9 mouse cellular contexts compared by ENCODE assay signal in genomic region chr15:66353825-66354452, GRCm38 (mm10).
DNase-seq lines count a peak whose midpoint lies in the region; ATAC-seq and TF ChIP-seq lines count a peak whose summit lies in the region.
"Had no signal": no experiment of that assay in that cellular context is flagged by ENCODE, and none has a peak within 500 bp of the region (broad histone marks: within the 10 kb centered on the region; RNA-seq: fewer than 3 reads in every experiment).

No protein-coding gene starts in this region.

- DNase-seq in adrenal gland, adult (ENCODE audit: inconsistent age in 2 of 2, low spot score in 1 of 2), result peak; percentile 24 to 70
- no peak for DNase-seq in adrenal gland, postnatal 4 days (ENCODE audit: low spot score in 2 of 2)
- DNase-seq in neural tube, embryonic 10.5 days (ENCODE audit: extremely low spot score, low spot score), result no peak
- DNase-seq in left cerebral cortex, postnatal 25 days (ENCODE audit: low spot score in 2 of 2), result peak; percentile 82 to 97
- no peak for DNase-seq in embryo, embryonic 10 days (ENCODE audit: low spot score)
- no peak for DNase-seq in thymus, adult 2 months

- ATAC-seq in neural tube, embryonic 14.5 days (ENCODE audit: low read depth), result peak; percentile 65; the same call in 1 of the 2 replicates
- peak; percentile 55; the same call in 1 of the 2 replicates for ATAC-seq in heart, embryonic 15.5 days (replicated peaks; ENCODE audit: insufficient number of reproducible peaks, insufficient read depth, low FRiP score, low read depth)

- H3K9ac ChIP-seq in neural tube, embryonic 14.5 days (replicated peaks; ENCODE audit: low read depth, low read length), result no peak overlapping the region
- no peak overlapping the region for H3K9ac ChIP-seq in heart, embryonic 15.5 days
- H3K9ac ChIP-seq: neural tube, embryonic 12.5 days had no signal

- no peak overlapping the region for H3K27ac ChIP-seq in neural tube, embryonic 14.5 days (ENCODE audit: low read depth, low read length)
- no peak overlapping the region for H3K27ac ChIP-seq in heart, embryonic 15.5 days
- no peak overlapping the region for H3K27ac ChIP-seq in thymus, adult 2 months (ENCODE audit: control insufficient read depth, insufficient read depth, low read length)
- H3K27ac ChIP-seq: neural tube, embryonic 12.5 days had no signal

- no peaks in the 10 kb centered on the region for H3K9me3 ChIP-seq in neural tube, embryonic 14.5 days (ENCODE audit: control insufficient read depth, low read length)
- no peaks in the 10 kb centered on the region for H3K9me3 ChIP-seq in heart, embryonic 15.5 days (replicated peaks)
- H3K9me3 ChIP-seq: neural tube, embryonic 12.5 days had no signal

- no peaks in the 10 kb centered on the region for H3K4me1 ChIP-seq in neural tube, embryonic 14.5 days (ENCODE audit: control insufficient read depth, insufficient read depth, low read length)
- H3K4me1 ChIP-seq in heart, embryonic 15.5 days (replicated peaks), result 0 out of 2 replicates have a peak, but pooled peaks cover 3% of the 10 kb centered on the region
- H3K4me1 ChIP-seq in thymus, adult 2 months (replicated peaks; ENCODE audit: control insufficient read depth, insufficient read depth, low read length), result no peaks in the 10 kb centered on the region
- H3K4me1 ChIP-seq: neural tube, embryonic 12.5 days had no signal

- no peak for TF ChIP-seq CTCF in thymus, adult 2 months (IDR thresholded peaks at IDR 0.05; ENCODE audit: borderline replicate concordance, control insufficient read depth, extremely low read depth, insufficient read depth, low read length, poor library complexity)

- no peaks in the 10 kb centered on the region for H3K27me3 ChIP-seq in neural tube, embryonic 14.5 days (ENCODE audit: control insufficient read depth, insufficient read depth, low read length)
- H3K27me3 ChIP-seq in heart, embryonic 15.5 days, result no peaks in the 10 kb centered on the region
- no peaks in the 10 kb centered on the region for H3K27me3 ChIP-seq in thymus, adult 2 months (ENCODE audit: control insufficient read depth, insufficient read depth, low read length)
- H3K27me3 ChIP-seq: neural tube, embryonic 12.5 days had no signal

- H3K36me3 ChIP-seq in neural tube, embryonic 14.5 days (ENCODE audit: control insufficient read depth, insufficient read depth, low read length), result no peaks in the 10 kb centered on the region
- no peaks in the 10 kb centered on the region for H3K36me3 ChIP-seq in heart, embryonic 15.5 days
- no peaks in the 10 kb centered on the region for H3K36me3 ChIP-seq in thymus, adult 2 months (ENCODE audit: control insufficient read depth, insufficient read depth, low read length)
- H3K36me3 ChIP-seq: neural tube, embryonic 12.5 days had no signal

- H3K4me2 ChIP-seq in neural tube, embryonic 14.5 days (ENCODE audit: low read depth, low read length), result no peak overlapping the region
- no peak overlapping the region for H3K4me2 ChIP-seq in heart, embryonic 15.5 days
- H3K4me2 ChIP-seq: neural tube, embryonic 12.5 days had no signal

- intact Hi-C loops in left cerebral cortex, postnatal 25 days (cut with DNase I), result loop anchor here (1.0 to 2.0 kb wide), 2 partner anchors 40 to 45 kb away; no protein-coding TSS in a partner anchor

- 73% methylated on average over 3 of the region's 3 CpGs for WGBS in neural tube, embryonic 14.5 days
- WGBS in heart, embryonic 15.5 days, result 40% methylated on average over 3 of the region's 3 CpGs
- 88% methylated on average over 3 of the region's 3 CpGs for WGBS in thymus, adult 2 months

- no peak overlapping the region for H3K4me3 ChIP-seq in neural tube, embryonic 14.5 days (ENCODE audit: low read depth, low read length)
- no peak overlapping the region for H3K4me3 ChIP-seq in heart, embryonic 15.5 days
- H3K4me3 ChIP-seq in thymus, adult 2 months (ENCODE audit: control insufficient read depth, insufficient read depth, low read length), result no peak overlapping the region
- H3K4me3 ChIP-seq: neural tube, embryonic 12.5 days had no signal

- no peak for TF ChIP-seq POLR2A in thymus, adult 2 months (IDR thresholded peaks at IDR 0.05; ENCODE audit: control insufficient read depth, extremely low read depth, insufficient read depth, low read length, poor library complexity)

Comparison
In these comparisons a context has a peak if more than half of its experiments do, and no peak if none do; other contexts are left out.
1. DNase-seq: peak in adrenal gland, adult (2 of 2) and left cerebral cortex, postnatal 25 days (2 of 2); none in adrenal gland, postnatal 4 days (0 of 2), neural tube, embryonic 10.5 days (single experiment), embryo, embryonic 10 days (single experiment) and thymus, adult 2 months (single experiment).